Mouse (Mus musculus) intestine, postnatal 0 days (tissue): ENCODE results near the gene Fh1. TPM values are rescaled to one million over a fixed set of nuclear protein-coding genes. Genes with fewer than 3 reads are reported as not detected.

Experiments
- ATAC-seq: fragments of 200-750 bp; cut with Nextera tagmentation; 2 replicates; pipeline ENCODE4 v1.8.0; 2017; ENCODE audit warnings: mild to moderate bottlenecking, moderate TSS enrichment, moderate library complexity
- H3K27ac ChIP-seq: fragments of 300-500 bp; sonication (generic); 2 replicates; pipeline ENCODE4 v1.5.1; 2014; ENCODE audit warnings: mild to moderate bottlenecking, low read depth, low read length, moderate library complexity
- H3K27me3 ChIP-seq: fragments of 300-500 bp; sonication (generic); replicated peaks from 2 replicates; pipeline ENCODE4 v1.6.1; 2014; ENCODE audit warnings: low read length, mixed read lengths; ENCODE audit not compliant: control insufficient read depth, insufficient read depth
- H3K36me3 ChIP-seq: fragments of 300-500 bp; sonication (generic); 2 replicates; pipeline ENCODE4 v1.6.1; 2014; ENCODE audit warnings: mild to moderate bottlenecking, moderate library complexity; ENCODE audit not compliant: control insufficient read depth, insufficient read depth
- H3K4me1 ChIP-seq: fragments of 300-500 bp; sonication (generic); replicated peaks from 2 replicates; pipeline ENCODE4 v1.6.1; 2014; ENCODE audit warnings: antibody characterized with exemption, low read length, mixed read lengths; ENCODE audit not compliant: control insufficient read depth, insufficient read depth
- H3K4me2 ChIP-seq: fragments of 300-500 bp; sonication (generic); replicated peaks from 2 replicates; pipeline ENCODE4 v1.6.1; 2014; ENCODE audit warnings: low read depth, mild to moderate bottlenecking, moderate library complexity
- H3K4me3 ChIP-seq: fragments of 300-500 bp; sonication (generic); 2 replicates; pipeline ENCODE4 v1.5.1; 2014; ENCODE audit warnings: low read depth, low read length
- H3K9ac ChIP-seq: fragments of 300-500 bp; sonication (generic); 2 replicates; pipeline ENCODE4 v1.6.1; 2014; ENCODE audit warnings: mild to moderate bottlenecking, low read depth, low read length
- H3K9me3 ChIP-seq: fragments of 300-500 bp; sonication (generic); 2 replicates; pipeline ENCODE4 v1.6.1; 2016; ENCODE audit warnings: mixed run types; ENCODE audit not compliant: control insufficient read depth
- CTCF ChIP-seq: sonication (generic); IDR thresholded peaks from 2 replicates; pipeline ENCODE4 v1.5.1; 2016; ENCODE audit warnings: low read depth, mild to moderate bottlenecking, control low read depth, antibody characterized with exemption, moderate library complexity
- WGBS: fragments of 180-500 bp; shearing (Covaris S2); extraction: QIAGEN DNeasy Blood & Tissue Kit; methylation state at CpG from one replicate; pipeline ENCODE4 v1.1.7; 2014; 5-methylcytosine and 5-hydroxymethylcytosine counted together
- polyA plus RNA-seq: library from polyadenylated mRNA; unstranded; fragments of >200 nt; fragmentation: Nextera tagmentation; extraction: Ambion mirVana; gene quantifications from 2 replicates; pipeline ENCODE4 v1.2.1, GENCODE M21; 2015

Gene Fh1
- polyA plus RNA-seq: 109 and 112 TPM in 2 replicates

DNA sequence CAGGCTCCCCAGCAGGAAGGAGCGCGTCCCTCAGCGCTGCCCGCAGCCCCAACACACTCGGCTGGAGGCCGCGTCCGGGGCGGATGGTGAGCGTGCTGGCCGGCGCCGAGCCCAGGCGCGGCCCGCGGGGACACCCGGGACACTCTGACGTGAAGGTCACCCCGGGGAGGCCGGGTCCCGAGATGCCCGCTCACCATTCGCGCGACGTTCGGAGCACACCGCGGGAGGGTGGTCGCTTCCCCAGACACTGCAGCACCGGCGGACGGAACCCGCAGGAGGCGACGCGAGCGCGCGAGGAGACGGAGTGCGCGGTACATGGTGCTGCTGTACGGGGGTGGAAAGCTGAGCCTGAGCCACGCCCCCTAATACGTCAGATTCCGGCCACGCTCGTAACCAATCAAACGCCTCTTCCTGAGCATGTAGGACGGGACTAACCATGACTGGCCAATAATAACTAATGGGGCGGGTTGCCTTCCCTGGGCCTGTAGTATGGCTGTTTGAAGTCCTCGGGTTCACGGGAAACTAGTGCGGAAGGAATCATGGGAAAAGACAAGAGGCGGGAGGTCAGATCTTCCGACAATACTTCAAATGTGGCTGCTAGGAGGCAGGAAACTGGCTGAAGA is at the start of gene Fh1:
TSS of gene Fh1 (minus strand) at position 379 of the 623 bp plus-strand sequence.
- Histone ChIP-seq H3K36me3 (0 out of 2 replicates have a peak, but pooled peaks cover 2% of the 10 kb centered on the region), H3K9ac (peak within 1 kb of the TSS; percentile 67), H3K4me1 (peaks cover 3% of the 10 kb centered on the region), H3K27me3 (no peaks in the 10 kb centered on the region), H3K9me3 (no peaks in the 10 kb centered on the region), H3K4me2 (peak within 1 kb of the TSS; percentile 73), H3K4me3 (peak within 1 kb of the TSS; percentile 68), H3K27ac (peak within 1 kb of the TSS; percentile 88)
- ATAC-seq: peak; percentile 100
- under 1% methylated on average over 58 of the region's 58 CpGs for WGBS
- no peak for TF ChIP-seq CTCF

DNA sequence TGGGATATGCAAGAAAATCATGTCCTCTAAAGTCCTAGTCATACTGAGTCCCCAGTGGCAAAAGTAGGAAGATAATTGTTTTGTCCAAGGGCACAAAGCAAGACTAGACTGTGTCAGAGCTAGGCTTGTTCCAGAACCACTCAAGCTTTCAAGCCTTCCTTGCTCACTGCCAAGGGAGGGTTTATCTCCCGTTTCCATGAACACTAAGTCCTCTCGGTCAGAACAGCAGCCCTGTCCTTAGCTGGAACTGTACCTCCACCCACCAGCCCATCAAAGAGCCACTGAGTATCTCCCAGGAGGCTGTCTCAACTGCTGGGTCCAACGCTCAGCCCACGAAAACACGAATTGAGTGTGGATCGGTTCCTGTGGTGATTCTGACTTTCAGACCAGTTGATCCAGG is 49.7 kb upstream of the Fh1 start:
- Histone ChIP-seq H3K36me3 (no peaks in the 10 kb centered on the region), H3K4me2 (no peak overlapping the region), H3K4me3 (no peak overlapping the region), H3K27me3 (no peaks in the 10 kb centered on the region), H3K9me3 (no peaks in the 10 kb centered on the region), H3K27ac (no peak overlapping the region), H3K9ac (no peak overlapping the region), H3K4me1 (no peaks in the 10 kb centered on the region)
- 86% methylated on average over 6 of the region's 6 CpGs for WGBS
- TF ChIP-seq CTCF: no peak
- ATAC-seq: no peak

DNA sequence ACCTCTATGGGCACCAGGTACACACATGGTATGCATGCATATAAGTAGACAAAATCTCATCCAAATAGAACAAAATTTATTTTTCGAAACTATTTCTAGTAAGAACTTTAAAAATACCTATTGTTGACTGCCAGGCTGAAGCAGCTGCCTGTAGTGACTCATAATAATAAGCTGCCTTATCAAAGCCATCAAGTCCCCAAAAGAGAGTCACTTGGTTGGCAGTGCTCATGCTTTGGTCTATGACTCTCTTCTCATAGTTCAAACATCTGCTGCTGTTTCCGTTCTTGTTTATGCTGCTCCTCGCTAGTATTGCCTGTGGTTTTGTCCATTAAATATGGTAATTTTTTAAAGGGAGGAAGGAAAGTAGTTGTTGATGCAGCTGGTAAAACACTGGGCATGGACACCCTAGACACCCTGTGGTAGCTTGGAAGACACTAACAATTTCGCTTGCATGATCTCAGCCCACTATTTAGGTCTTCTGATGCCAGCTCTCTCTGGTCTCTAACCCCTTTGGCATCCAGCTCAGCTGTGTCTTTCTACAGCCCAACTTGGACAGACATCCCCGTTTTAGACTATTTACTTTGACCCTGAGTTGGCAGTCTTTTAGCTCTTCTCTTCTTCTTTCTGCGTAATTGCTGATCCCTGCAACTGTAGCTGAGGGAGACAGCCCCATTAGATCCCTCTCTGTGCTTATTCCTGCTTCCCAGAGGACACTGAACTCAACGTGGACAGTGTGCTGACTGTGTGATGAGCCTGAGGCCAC is 48.3 kb upstream of the Fh1 start:
- no peak for TF ChIP-seq CTCF
- Histone ChIP-seq H3K27ac (no peak overlapping the region), H3K36me3 (no peaks in the 10 kb centered on the region), H3K9ac (no peak overlapping the region), H3K9me3 (no peaks in the 10 kb centered on the region), H3K4me2 (no peak overlapping the region), H3K27me3 (no peaks in the 10 kb centered on the region), H3K4me1 (no peaks in the 10 kb centered on the region), H3K4me3 (no peak overlapping the region)
- ATAC-seq: no peak
- WGBS: 83% methylated on average over 7 of the region's 7 CpGs

DNA sequence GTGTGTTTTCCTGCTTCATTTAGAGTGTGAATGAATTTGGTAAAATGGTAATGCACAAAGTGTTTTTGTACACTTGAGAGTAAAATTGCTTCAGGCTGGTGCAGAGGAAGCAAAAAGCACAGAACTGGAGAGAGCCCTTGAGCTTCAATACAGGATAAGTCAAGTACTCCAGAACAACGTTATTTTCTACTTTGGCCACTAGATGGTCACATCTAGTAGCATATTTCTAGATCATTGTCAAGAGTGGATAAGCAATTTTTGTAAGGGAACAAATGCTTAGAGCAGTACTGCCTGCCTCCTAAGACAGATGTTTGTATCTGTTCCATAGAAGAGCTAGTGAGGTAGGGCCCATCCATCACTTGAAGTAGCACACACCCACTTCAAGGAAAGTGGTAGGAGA is 46.2 kb upstream of the Fh1 start:
- H3K27me3 ChIP-seq: no peaks in the 10 kb centered on the region
- peak; percentile 60 for TF ChIP-seq CTCF
- H3K4me2 ChIP-seq: no peak overlapping the region
- no peak overlapping the region for H3K9ac ChIP-seq
- WGBS: 28% methylated on average over 1 of the region's 1 CpGs
- no peaks in the 10 kb centered on the region for H3K9me3 ChIP-seq
- H3K27ac ChIP-seq: no peak overlapping the region
- no peaks in the 10 kb centered on the region for H3K36me3 ChIP-seq
- H3K4me3 ChIP-seq: no peak overlapping the region
- ATAC-seq: no peak
- H3K4me1 ChIP-seq: no peaks in the 10 kb centered on the region

DNA sequence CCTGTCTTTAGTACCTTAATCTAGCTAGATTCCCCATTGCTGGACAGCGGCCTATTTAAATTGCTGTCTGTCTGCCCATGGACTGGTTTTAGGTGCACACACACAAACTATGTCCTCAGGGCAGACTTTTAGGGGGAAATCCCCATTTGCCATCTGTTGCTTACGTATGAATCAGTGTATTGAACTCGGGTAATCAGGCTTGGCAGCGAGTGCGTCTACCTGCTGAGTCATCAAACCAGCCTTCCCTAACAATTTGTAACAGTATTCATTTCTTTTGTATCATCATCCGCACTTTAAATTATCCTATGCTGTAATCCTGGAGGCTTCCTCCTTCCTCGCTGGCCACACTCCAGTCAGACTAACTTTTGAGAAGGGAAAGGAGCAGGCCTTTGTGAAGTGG is 44.6 kb upstream of the Fh1 start:
- no peak for ATAC-seq
- WGBS: 81% methylated on average over 7 of the region's 7 CpGs
- Histone ChIP-seq H3K4me1 (no peaks in the 10 kb centered on the region), H3K27ac (no peak overlapping the region), H3K9ac (no peak overlapping the region), H3K4me2 (no peak overlapping the region), H3K4me3 (no peak overlapping the region), H3K27me3 (no peaks in the 10 kb centered on the region), H3K36me3 (no peaks in the 10 kb centered on the region), H3K9me3 (no peaks in the 10 kb centered on the region)
- TF ChIP-seq CTCF: no peak

DNA sequence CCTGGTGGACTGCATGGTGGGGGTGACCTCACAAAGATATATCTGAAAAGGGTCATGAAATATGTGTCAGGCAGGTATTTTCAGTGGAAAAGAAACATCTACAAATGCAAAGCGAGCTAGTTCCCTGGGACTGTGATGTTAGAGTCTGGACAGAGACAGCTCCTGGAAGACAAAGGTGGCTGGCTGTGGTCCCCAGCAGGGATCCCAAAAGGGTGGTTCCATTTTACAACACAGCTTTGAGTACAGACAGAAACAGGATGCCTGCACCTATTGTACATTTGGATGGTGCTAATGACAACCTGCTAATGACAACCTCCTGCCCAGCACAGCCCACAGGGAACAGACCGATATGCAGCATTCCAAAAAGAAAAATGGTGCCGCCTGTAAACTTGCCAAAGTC is 44.0 kb upstream of the Fh1 start:
- no peaks in the 10 kb centered on the region for H3K9me3 ChIP-seq
- H3K9ac ChIP-seq: no peak overlapping the region
- TF ChIP-seq CTCF: no peak
- ATAC-seq: no peak
- 87% methylated on average over 3 of the region's 3 CpGs for WGBS
- H3K4me2 ChIP-seq: no peak overlapping the region
- no peak overlapping the region for H3K4me3 ChIP-seq
- no peak overlapping the region for H3K27ac ChIP-seq
- H3K36me3 ChIP-seq: no peaks in the 10 kb centered on the region
- no peaks in the 10 kb centered on the region for H3K27me3 ChIP-seq
- no peaks in the 10 kb centered on the region for H3K4me1 ChIP-seq
